Comparison of ENCODE assay signal across 24 mouse cellular contexts in genomic region chr14:21722021-21722698, GRCm38 (mm10). TPM values are rescaled to one million over a fixed set of nuclear protein-coding genes. Genes with fewer than 3 reads are reported as not detected.
DNase-seq lines count a peak whose midpoint lies in the region; ATAC-seq and TF ChIP-seq lines count a peak whose summit lies in the region.
"Had no signal": no experiment of that assay in that cellular context is flagged by ENCODE, and none has a peak within 500 bp of the region (broad histone marks: within the 10 kb centered on the region; RNA-seq: fewer than 3 reads in every experiment).

No protein-coding gene starts in this region.

- H3K9me3 ChIP-seq in midbrain, embryonic 10.5 days (replicated peaks) = 0 out of 2 replicates have a peak, but pooled peaks cover 6% of the 10 kb centered on the region
- H3K9me3 ChIP-seq in midbrain, embryonic 11.5 days (ENCODE audit: control insufficient read depth, low read length) = no peaks in the 10 kb centered on the region; the same call in 1 of the 2 replicates
- no peaks in the 10 kb centered on the region for H3K9me3 ChIP-seq in embryonic facial prominence, embryonic 11.5 days (replicated peaks; ENCODE audit: control insufficient read depth, low read length)
- H3K9me3 ChIP-seq: forebrain, embryonic 15.5 days; heart, embryonic 15.5 days; hindbrain, embryonic 13.5 days had no signal

- no peaks in the 10 kb centered on the region for H3K36me3 ChIP-seq in midbrain, embryonic 10.5 days
- no peaks in the 10 kb centered on the region for H3K36me3 ChIP-seq in midbrain, embryonic 11.5 days (ENCODE audit: control insufficient read depth, insufficient read depth, low read length)
- H3K36me3 ChIP-seq in embryonic facial prominence, embryonic 11.5 days (replicated peaks; ENCODE audit: control insufficient read depth, insufficient read depth, low read depth, low read length) = no peaks in the 10 kb centered on the region
- H3K36me3 ChIP-seq: forebrain, embryonic 15.5 days; heart, embryonic 15.5 days; hindbrain, embryonic 13.5 days had no signal

- peak overlapping the region; percentile 13; the same call in 1 of the 2 replicates for H3K27ac ChIP-seq in midbrain, embryonic 10.5 days (replicated peaks)
- no peak overlapping the region for H3K27ac ChIP-seq in midbrain, embryonic 11.5 days (ENCODE audit: low read depth, low read length)
- H3K27ac ChIP-seq in embryonic facial prominence, embryonic 11.5 days (replicated peaks; ENCODE audit: low read depth, low read length) = no peak overlapping the region
- H3K27ac ChIP-seq: forebrain, embryonic 15.5 days; heart, embryonic 15.5 days; hindbrain, embryonic 13.5 days; hindbrain, postnatal 0 days had no signal

- ATAC-seq in midbrain, embryonic 11.5 days (ENCODE audit: low FRiP score) = no peak
- ATAC-seq in embryonic facial prominence, embryonic 11.5 days (replicated peaks; ENCODE audit: insufficient number of reproducible peaks, low FRiP score, low TSS enrichment, low read depth) = no peak
- ATAC-seq: activated CD4-positive, CD25-positive, alpha-beta regulatory T cell, adult 4 months; forebrain, embryonic 15.5 days; hindbrain, postnatal 0 days; Patski had no signal

- 58% methylated on average over 8 of the region's 8 CpGs for WGBS in midbrain, embryonic 10.5 days
- WGBS in midbrain, embryonic 11.5 days = 45% methylated on average over 8 of the region's 8 CpGs
- WGBS in embryonic facial prominence, embryonic 11.5 days = 53% methylated on average over 8 of the region's 8 CpGs

- TF ChIP-seq CTCF in brain, embryonic 14.5 days (IDR thresholded peaks at IDR 0.05; ENCODE audit: borderline replicate concordance, extremely low read depth, insufficient read depth, insufficient read length) = no peak

- peaks cover 30% of the 10 kb centered on the region for H3K27me3 ChIP-seq in midbrain, embryonic 10.5 days (ENCODE audit: low read depth, poor library complexity, severe bottlenecking)
- H3K27me3 ChIP-seq in midbrain, embryonic 11.5 days (ENCODE audit: control insufficient read depth, insufficient read depth, low read length) = no peaks in the 10 kb centered on the region
- no peaks in the 10 kb centered on the region for H3K27me3 ChIP-seq in embryonic facial prominence, embryonic 11.5 days (ENCODE audit: control insufficient read depth, insufficient read depth, low read length)
- H3K27me3 ChIP-seq: CH12.LX; forebrain, embryonic 15.5 days; heart, embryonic 15.5 days; hindbrain, embryonic 13.5 days; Patski had no signal

- DNase-seq in adrenal gland, adult 8-10 months = peak; percentile 35
- no peak for DNase-seq in adrenal gland, postnatal 10 days
- no peak for DNase-seq in midbrain, embryonic 10.5 days (ENCODE audit: low spot score)
- no peak for DNase-seq in midbrain, embryonic 11.5 days (ENCODE audit: low spot score, missing footprints)
- DNase-seq in brain, embryonic 14.5 days (ENCODE audit: low read depth) = peak; percentile 52
- peak; percentile 51 for DNase-seq in embryonic facial prominence, embryonic 11.5 days (ENCODE audit: low spot score)
- no peak for DNase-seq in left cerebral cortex, postnatal 36 days (ENCODE audit: low spot score in 2 of 2)
- DNase-seq: cerebellum, adult 18-20 months; cerebellum, adult 9-11 months; cerebellum, postnatal 36 days; gastrocnemius, postnatal 10 days; heart, adult 18-20 months; heart, postnatal 14 days had no signal

- no peak overlapping the region for H3K4me2 ChIP-seq in midbrain, embryonic 11.5 days
- no peak overlapping the region for H3K4me2 ChIP-seq in embryonic facial prominence, embryonic 11.5 days (ENCODE audit: low read depth, low read length)
- H3K4me2 ChIP-seq: forebrain, embryonic 15.5 days; heart, embryonic 11.5 days; heart, embryonic 15.5 days; hindbrain, embryonic 13.5 days had no signal

- H3K4me3 ChIP-seq in midbrain, embryonic 10.5 days = no peak overlapping the region
- H3K4me3 ChIP-seq in midbrain, embryonic 11.5 days (ENCODE audit: low read depth, low read length) = no peak overlapping the region
- no peak overlapping the region for H3K4me3 ChIP-seq in embryonic facial prominence, embryonic 11.5 days (ENCODE audit: low read depth, low read length)
- H3K4me3 ChIP-seq: forebrain, embryonic 15.5 days; heart, embryonic 15.5 days; hindbrain, embryonic 13.5 days had no signal

- H3K4me1 ChIP-seq in midbrain, embryonic 10.5 days = peaks cover 26% of the 10 kb centered on the region
- H3K4me1 ChIP-seq in midbrain, embryonic 11.5 days (ENCODE audit: control insufficient read depth, insufficient read depth, low read length) = peaks cover 4% of the 10 kb centered on the region; the same call in 1 of the 2 replicates
- no peaks in the 10 kb centered on the region; the same call in 1 of the 2 replicates for H3K4me1 ChIP-seq in embryonic facial prominence, embryonic 11.5 days (ENCODE audit: control insufficient read depth, insufficient read depth, low read length)

- no peak for TF ChIP-seq POLR2A in brain, embryonic 14.5 days (IDR thresholded peaks at IDR 0.05; ENCODE audit: borderline replicate concordance, extremely low read depth, insufficient read depth, insufficient read length, poor library complexity, severe bottlenecking)

- intact Hi-C loops in left cerebral cortex, postnatal 36 days (cut with DNase I) = no loop called here

- H3K9ac ChIP-seq in midbrain, embryonic 11.5 days (ENCODE audit: low read length) = no peak overlapping the region
- no peak overlapping the region for H3K9ac ChIP-seq in embryonic facial prominence, embryonic 11.5 days (replicated peaks; ENCODE audit: low read length)
- H3K9ac ChIP-seq: forebrain, embryonic 15.5 days; heart, embryonic 15.5 days; hindbrain, embryonic 13.5 days had no signal

RNA-seq across cellular contexts. Expression of gene Dupd1, which starts 7.8 kb away (rescaled TPM):
- total RNA-seq in adrenal gland, adult 8-10 months (2022) = 1 to 10 TPM in 2 of 4 experiments, under 1 TPM in 1, not detected in 1; 0.74 to 1.3 (median 1.3) TPM
- 1 to 10 TPM; 2.1 to 4.1 TPM for total RNA-seq in adrenal gland, postnatal 10 days (2021)
- not detected in 2 replicates for polyA plus RNA-seq in midbrain, embryonic 10.5 days (2016; fragmentation: Nextera tagmentation; extraction: Ambion mirVana)
- polyA plus RNA-seq in midbrain, embryonic 11.5 days (2014; fragmentation: Nextera tagmentation; extraction: Ambion mirVana) = not detected in 2 replicates
- 0.08 and 0.10 TPM in 2 replicates for polyA plus RNA-seq in brain, embryonic 14.5 days (2012; rRNA removed)
- 0.18 and 0.31 TPM in 2 replicates for polyA plus RNA-seq in embryonic facial prominence, embryonic 11.5 days (2014; fragmentation: Nextera tagmentation; extraction: Ambion mirVana)
- under 1 TPM in 1 of 2 experiments, not detected in 1; 0.37 TPM for total RNA-seq in left cerebral cortex, postnatal 36 days (2021)
- total RNA-seq: CH12.LX; hematopoietic stem cell, adult 5-6 weeks; hindbrain, postnatal 0 days had no signal
- polyA plus RNA-seq: activated CD4-positive, CD25-positive, alpha-beta regulatory T cell, adult 4 months; forebrain, embryonic 11.5 days; forebrain, embryonic 15.5 days; heart, embryonic 11.5 days; intestine, embryonic 14.5 days; Patski had no signal

RNA-seq across cellular contexts. Expression of gene Samd8, which starts 28.2 kb away (rescaled TPM):
- 10 to 100 TPM; 51.8 to 77.2 (median 64.6) TPM for total RNA-seq in adrenal gland, adult 8-10 months (2022)
- 10 to 100 TPM; 26.3 to 29.8 TPM for total RNA-seq in adrenal gland, postnatal 10 days (2021)
- polyA plus RNA-seq in midbrain, embryonic 10.5 days (2016; fragmentation: Nextera tagmentation; extraction: Ambion mirVana) = 10.0 and 11.1 TPM in 2 replicates
- 13.1 TPM in 2 replicates for polyA plus RNA-seq in midbrain, embryonic 11.5 days (2014; fragmentation: Nextera tagmentation; extraction: Ambion mirVana)
- polyA plus RNA-seq in brain, embryonic 14.5 days (2012; rRNA removed) = 22.6 and 30.1 TPM in 2 replicates
- polyA plus RNA-seq in embryonic facial prominence, embryonic 11.5 days (2014; fragmentation: Nextera tagmentation; extraction: Ambion mirVana) = 11.9 and 13.8 TPM in 2 replicates
- 10 to 100 TPM; 80.4 TPM for total RNA-seq in left cerebral cortex, postnatal 36 days (2021)

RNA-seq across cellular contexts. Expression of gene Dusp13, which starts 28.8 kb away (rescaled TPM):
- total RNA-seq in adrenal gland, adult 8-10 months (2022) = under 1 TPM; 0.44 to 0.86 (median 0.56) TPM
- total RNA-seq in adrenal gland, postnatal 10 days (2021) = 1 to 10 TPM in 1 of 2 experiments, under 1 TPM in 1; 0.36 to 3.4 TPM
- polyA plus RNA-seq in midbrain, embryonic 10.5 days (2016; fragmentation: Nextera tagmentation; extraction: Ambion mirVana) = not detected in 2 replicates
- not detected in 2 replicates for polyA plus RNA-seq in midbrain, embryonic 11.5 days (2014; fragmentation: Nextera tagmentation; extraction: Ambion mirVana)
- not detected in 2 replicates for polyA plus RNA-seq in brain, embryonic 14.5 days (2012; rRNA removed)
- not detected in 2 replicates for polyA plus RNA-seq in embryonic facial prominence, embryonic 11.5 days (2014; fragmentation: Nextera tagmentation; extraction: Ambion mirVana)
- not detected for total RNA-seq in left cerebral cortex, postnatal 36 days (2021)
- total RNA-seq: CH12.LX; hematopoietic stem cell, adult 5-6 weeks; hindbrain, postnatal 0 days had no signal
- polyA plus RNA-seq: activated CD4-positive, CD25-positive, alpha-beta regulatory T cell, adult 4 months; forebrain, embryonic 11.5 days; forebrain, embryonic 15.5 days; heart, embryonic 11.5 days; heart, embryonic 15.5 days; hindbrain, embryonic 13.5 days; intestine, embryonic 14.5 days had no signal

Comparison
In these comparisons a context has a peak if more than half of its experiments do, and no peak if none do; other contexts are left out.
1. DNase-seq: peak in adrenal gland, adult 8-10 months (single experiment), brain, embryonic 14.5 days (single experiment) and embryonic facial prominence, embryonic 11.5 days (single experiment); none in adrenal gland, postnatal 10 days (single experiment), midbrain, embryonic 10.5 days (single experiment), midbrain, embryonic 11.5 days (single experiment) and left cerebral cortex, postnatal 36 days (0 of 2).